Mouse (Mus musculus): ENCODE measurements around the gene Lpp. TPM values are rescaled to one million over a fixed set of nuclear protein-coding genes. Genes with fewer than 3 reads are reported as not detected.
"Not testable (repeated sequence)": the region's sequence is repeated elsewhere in the genome, so short reads cannot be mapped to it uniquely, and the experiment has no call there.

Lpp gene
- total and polyA plus RNA-seq, 2 experiments from 2014 or later: 8.4 to 13.1 TPM

- H3K4me3 ChIP-seq (ENCODE audit: low read length): no peak overlapping the region
- H3K27me3 ChIP-seq (ENCODE audit: insufficient read depth, low read length): no peaks in the 10 kb centered on the region
- WGBS: 23% methylated on average over 4 of the region's 4 CpGs
- peak overlapping the region; percentile 12; the same call in 1 of the 2 replicates for H3K27ac ChIP-seq
- DNase-seq (ENCODE audit: low spot score): peak; percentile 95
- TF ChIP-seq CTCF (IDR thresholded peaks at IDR 0.05; ENCODE audit: low read depth): no peak; the same call in 1 of the 2 replicates
- no peaks in the 10 kb centered on the region for H3K9me3 ChIP-seq (ENCODE audit: low read length)
- H3K9ac ChIP-seq (replicated peaks; ENCODE audit: low read length): no peak overlapping the region
- no peaks in the 10 kb centered on the region for H3K4me1 ChIP-seq (ENCODE audit: insufficient read depth, low read length)
- H3K4me2 ChIP-seq (ENCODE audit: low read depth, low read length): no peak overlapping the region
- ATAC-seq: peak; percentile 95
- no peaks in the 10 kb centered on the region for H3K36me3 ChIP-seq (ENCODE audit: insufficient read depth, low read length)
Observed at GRCm38 (mm10) chr16:25016261-25016836, 623.0 kb downstream of the Lpp start.

DNA sequence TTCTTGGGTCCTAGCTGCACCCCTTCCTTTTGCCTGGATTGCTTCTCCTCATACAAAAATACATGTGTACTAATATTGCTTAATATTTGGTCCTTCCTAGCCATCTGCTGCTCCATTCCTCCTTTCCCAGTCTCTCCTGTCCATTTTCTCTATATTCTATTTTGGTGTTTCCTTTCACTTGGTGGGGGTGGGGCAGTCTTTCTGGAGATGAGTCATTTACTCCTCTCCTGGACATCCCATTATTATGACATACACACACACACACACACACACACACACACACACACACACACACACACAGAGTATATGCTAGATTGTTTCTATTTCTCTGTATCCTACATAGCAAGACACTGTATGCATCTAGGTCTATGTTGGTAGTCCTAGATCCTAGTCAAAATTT is 623.7 kb downstream of the Lpp start:
- Histone ChIP-seq H3K27ac (peak overlapping the region; percentile 12; the same call in 1 of the 2 replicates), H3K4me3 (ENCODE audit: low read length) (no peak overlapping the region), H3K27me3 (ENCODE audit: insufficient read depth, low read length) (no peaks in the 10 kb centered on the region), H3K9me3 (ENCODE audit: low read length) (no peaks in the 10 kb centered on the region), H3K4me1 (ENCODE audit: insufficient read depth, low read length) (no peaks in the 10 kb centered on the region), H3K36me3 (ENCODE audit: insufficient read depth, low read length) (no peaks in the 10 kb centered on the region), H3K4me2 (ENCODE audit: low read depth, low read length) (no peak overlapping the region), H3K9ac (replicated peaks; ENCODE audit: low read length) (no peak overlapping the region)
- DNase-seq (ENCODE audit: low spot score) (no peak), ATAC-seq (no peak)
- TF ChIP-seq CTCF (IDR thresholded peaks at IDR 0.05; ENCODE audit: low read depth): no peak

- H3K4me3 ChIP-seq (ENCODE audit: low read length); H3K36me3 ChIP-seq (ENCODE audit: insufficient read depth, low read length); ATAC-seq: not testable (repeated sequence)
Observed at GRCm38 (mm10) chr16:25021743-25022359, 628.5 kb downstream of the Lpp start.

DNA sequence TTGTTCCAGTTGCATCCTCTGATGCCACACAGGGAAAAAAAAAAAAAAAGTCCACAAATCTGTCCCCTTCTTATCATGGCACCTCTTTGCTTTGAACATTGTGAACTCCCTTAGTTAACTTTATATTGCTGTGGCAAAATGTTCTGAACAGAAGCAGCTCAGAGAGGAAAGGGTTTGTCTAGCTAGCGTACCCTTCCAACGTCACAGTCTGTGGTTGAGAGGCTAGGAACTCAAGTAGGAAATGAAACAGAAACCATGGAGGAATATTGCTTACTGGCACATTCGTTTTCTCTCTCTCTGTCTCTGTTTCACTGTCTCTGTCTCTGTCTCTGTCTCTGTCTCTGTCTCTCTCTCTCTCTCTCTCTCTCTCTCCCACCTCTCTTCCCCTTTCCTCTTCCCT is 631.3 kb downstream of the Lpp start:
- no peak for ATAC-seq
- no peak overlapping the region for H3K4me3 ChIP-seq (ENCODE audit: low read length)
- H3K36me3 ChIP-seq (ENCODE audit: insufficient read depth, low read length): no peaks in the 10 kb centered on the region
- no peak for TF ChIP-seq CTCF (IDR thresholded peaks at IDR 0.05; ENCODE audit: low read depth)
- no peak overlapping the region for H3K4me2 ChIP-seq (ENCODE audit: low read depth, low read length)
- no peak overlapping the region for H3K27ac ChIP-seq
- no peaks in the 10 kb centered on the region for H3K9me3 ChIP-seq (ENCODE audit: low read length)
- no peaks in the 10 kb centered on the region for H3K27me3 ChIP-seq (ENCODE audit: insufficient read depth, low read length)
- 85% methylated on average over 3 of the region's 3 CpGs for WGBS
- no peak overlapping the region for H3K9ac ChIP-seq (replicated peaks; ENCODE audit: low read length)
- no peaks in the 10 kb centered on the region for H3K4me1 ChIP-seq (ENCODE audit: insufficient read depth, low read length)
- no peak for DNase-seq (ENCODE audit: low spot score)

More at GRCm38 (mm10) chr16:25021743-25022359, 628.5 kb downstream of the Lpp start:
- not testable (repeated sequence) for H3K4me1 ChIP-seq (ENCODE audit: insufficient read depth, low read length); DNase-seq (ENCODE audit: low spot score); H3K27ac ChIP-seq; H3K9me3 ChIP-seq (ENCODE audit: low read length); H3K9ac ChIP-seq (replicated peaks; ENCODE audit: low read length); H3K4me2 ChIP-seq (ENCODE audit: low read depth, low read length); H3K27me3 ChIP-seq (ENCODE audit: insufficient read depth, low read length)
- WGBS: 69% methylated on average over 2 of the region's 2 CpGs

GRCm38 (mm10) chr16:25026191-25026590 is 632.9 kb downstream of the Lpp start:
- Histone ChIP-seq H3K27me3 (ENCODE audit: insufficient read depth, low read length) (no peaks in the 10 kb centered on the region; the same call in 1 of the 2 replicates), H3K27ac (no peak overlapping the region), H3K9me3 (ENCODE audit: low read length) (no peaks in the 10 kb centered on the region), H3K9ac (replicated peaks; ENCODE audit: low read length) (no peak overlapping the region), H3K36me3 (ENCODE audit: insufficient read depth, low read length) (no peaks in the 10 kb centered on the region), H3K4me3 (ENCODE audit: low read length) (no peak overlapping the region), H3K4me2 (ENCODE audit: low read depth, low read length) (no peak overlapping the region), H3K4me1 (ENCODE audit: insufficient read depth, low read length) (no peaks in the 10 kb centered on the region)
- DNase-seq (ENCODE audit: low spot score): no peak
- no peak for ATAC-seq
- no peak for TF ChIP-seq CTCF (IDR thresholded peaks at IDR 0.05; ENCODE audit: low read depth)
- WGBS: 94% methylated on average over 1 of the region's 1 CpGs

DNA sequence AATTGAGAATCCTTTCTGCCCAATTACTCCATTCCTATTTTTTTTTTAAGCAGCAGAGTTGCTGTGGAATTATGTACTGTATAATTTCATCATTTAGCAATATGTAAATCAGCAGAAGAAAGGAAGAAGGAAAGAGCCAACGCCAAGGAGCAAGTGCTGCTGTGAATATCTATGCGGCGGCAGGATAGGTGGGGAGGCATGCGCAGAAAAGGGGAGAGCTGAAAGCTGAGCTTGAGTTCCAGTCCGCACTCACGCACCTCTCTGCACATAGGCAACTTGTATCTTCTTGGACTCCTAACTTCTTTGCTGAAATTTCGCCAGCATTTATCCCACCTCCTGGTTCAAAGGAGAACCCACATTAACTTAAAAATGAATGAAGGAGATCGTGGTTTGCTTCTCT is 636.2 kb downstream of the Lpp start:
- no peak for DNase-seq (ENCODE audit: low spot score)
- 83% methylated on average over 8 of the region's 8 CpGs for WGBS
- Histone ChIP-seq H3K4me2 (ENCODE audit: low read depth, low read length) (no peak overlapping the region), H3K27ac (no peak overlapping the region), H3K27me3 (ENCODE audit: insufficient read depth, low read length) (no peaks in the 10 kb centered on the region; the same call in 1 of the 2 replicates), H3K4me3 (ENCODE audit: low read length) (no peak overlapping the region), H3K9ac (replicated peaks; ENCODE audit: low read length) (no peak overlapping the region), H3K36me3 (ENCODE audit: insufficient read depth, low read length) (no peaks in the 10 kb centered on the region), H3K4me1 (ENCODE audit: insufficient read depth, low read length) (no peaks in the 10 kb centered on the region), H3K9me3 (ENCODE audit: low read length) (no peaks in the 10 kb centered on the region)
- ATAC-seq: no peak
- no peak for TF ChIP-seq CTCF (IDR thresholded peaks at IDR 0.05; ENCODE audit: low read depth)

DNA sequence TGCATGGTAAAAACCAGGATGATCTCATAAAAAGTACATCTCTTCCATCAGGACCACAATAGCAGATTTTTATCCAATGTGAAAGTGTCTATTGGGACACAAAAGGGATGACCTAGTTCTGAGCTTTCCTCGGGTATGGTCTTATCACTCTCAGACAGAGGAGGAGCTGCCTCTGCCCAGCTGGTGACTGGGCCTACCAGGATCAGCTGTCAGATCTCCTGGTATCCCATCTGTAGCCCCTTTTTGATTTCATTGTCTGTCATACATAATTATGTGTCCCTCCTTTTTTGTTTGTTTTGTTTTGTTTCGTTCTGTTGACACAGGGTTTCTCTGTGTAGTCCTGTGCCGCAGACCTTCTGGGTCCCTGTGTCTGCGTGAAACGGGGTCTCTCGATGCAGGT is 644.1 kb downstream of the Lpp start:
- Histone ChIP-seq H3K4me3 (ENCODE audit: low read length) (no peak overlapping the region), H3K36me3 (ENCODE audit: insufficient read depth, low read length) (no peaks in the 10 kb centered on the region), H3K4me2 (ENCODE audit: low read depth, low read length) (no peak overlapping the region), H3K27me3 (ENCODE audit: insufficient read depth, low read length) (no peaks in the 10 kb centered on the region), H3K9me3 (ENCODE audit: low read length) (no peaks in the 10 kb centered on the region), H3K9ac (replicated peaks; ENCODE audit: low read length) (no peak overlapping the region), H3K4me1 (ENCODE audit: insufficient read depth, low read length) (0 out of 2 replicates have a peak, but pooled peaks cover 5% of the 10 kb centered on the region), H3K27ac (no peak overlapping the region)
- ATAC-seq (0 out of 2 replicates have a peak, but pooled peaks have one; percentile 40), DNase-seq (ENCODE audit: low spot score) (no peak)
- 70% methylated on average over 6 of the region's 6 CpGs for WGBS
- TF ChIP-seq CTCF (IDR thresholded peaks at IDR 0.05; ENCODE audit: low read depth): no peak

All from hindbrain, postnatal 0 days (tissue).